Mouse (Mus musculus) right cerebral cortex, adult 2 months (tissue): ENCODE results near the gene Mdp1.

Experiments
- DNase-seq, 2 experiments: peaks; one replicate each; pipeline ENCODE4 v3.0.0; 2021 to 2022; ENCODE audit warnings: low spot score in 2 of 2

The Mdp1 gene

GRCm38 (mm10) chr14:55643060-55643907 is 17.0 kb downstream of the Mdp1 start, which contains the start of gene Tm9sf1:
Gene Tm9sf1 (minus strand): TSS chr14:55643806.
- DNase-seq: peak; percentile 85 to 92

GRCm38 (mm10) chr14:55642679-55643059 is 17.6 kb downstream of the Mdp1 start:
- DNase-seq: no peak

DNA sequence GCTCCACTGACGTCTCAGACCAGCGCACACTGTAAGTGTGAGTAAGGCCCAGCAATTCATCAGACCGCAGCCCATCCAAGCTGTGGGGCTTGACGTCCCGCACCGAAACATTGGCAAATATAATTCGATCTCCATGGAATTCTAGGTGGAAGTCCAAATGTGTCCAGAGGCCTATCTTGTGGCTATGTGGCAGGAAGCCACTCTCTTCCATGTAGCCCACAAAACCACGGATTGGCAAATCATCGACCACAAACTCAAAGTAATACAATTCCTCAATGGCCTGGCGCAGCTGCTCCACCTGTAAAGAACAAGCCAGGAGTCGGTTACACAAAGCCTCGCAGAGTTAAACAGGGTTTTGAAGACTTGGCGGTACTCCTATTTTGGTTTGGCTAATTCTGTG is 19.0 kb downstream of the Mdp1 start:
- DNase-seq: no peak

DNA sequence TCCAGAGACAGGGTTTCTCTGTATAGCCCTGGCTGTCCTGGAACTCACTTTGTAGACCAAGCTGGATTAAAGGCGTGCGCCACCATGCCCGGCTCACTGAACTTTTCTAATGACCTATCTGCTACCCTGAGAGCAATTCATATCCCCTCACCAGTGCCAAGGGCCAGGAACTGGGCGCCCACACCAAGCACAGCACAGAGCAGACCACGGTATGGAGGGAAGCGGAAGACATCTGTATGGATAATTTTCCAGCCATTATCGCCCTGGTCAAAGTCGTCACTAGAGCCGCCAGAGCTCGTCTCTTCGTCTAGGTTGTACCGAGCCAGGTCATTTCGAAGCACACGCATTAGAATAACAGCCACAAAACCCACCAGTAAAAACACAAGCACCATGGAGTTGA is 19.5 kb downstream of the Mdp1 start:
- no peak for DNase-seq

- DNase-seq: no peak
These were observed 22.5 kb downstream of the Mdp1 start, which contains the start of gene Gm49378 for GRCm38 (mm10) chr14:55637795-55638194. Gene Gm49378 (minus strand): TSS chr14:55637895.

DNA sequence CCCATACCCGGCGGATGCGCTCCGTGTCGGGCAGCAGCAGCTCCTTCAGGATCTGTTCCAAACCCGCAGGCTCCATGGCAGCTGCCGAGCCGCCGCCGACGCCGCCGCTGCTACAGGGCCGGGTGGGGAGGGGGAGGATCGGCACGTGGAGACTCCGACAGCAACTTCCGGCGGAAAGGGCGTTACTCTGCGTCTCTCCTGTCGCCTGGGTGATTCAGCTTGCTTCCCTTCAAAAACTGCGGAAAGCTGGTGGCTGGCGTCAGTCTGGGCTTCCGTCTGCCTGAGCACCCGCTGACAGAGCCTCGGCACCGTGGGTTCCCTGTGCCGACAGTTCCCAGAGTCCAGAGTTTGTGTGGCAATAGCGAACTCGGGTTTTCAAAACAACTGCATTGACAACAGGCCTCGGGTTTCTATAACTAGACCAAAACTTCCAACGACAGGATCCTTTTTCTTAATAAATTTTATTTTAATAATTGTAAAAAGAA is 24.7 kb downstream of the Mdp1 start, which contains the start of gene Ipo4:
Gene Ipo4, minus strand, starts transcription at position 435 of the 485 bp plus-strand sequence.
- DNase-seq: peak; percentile 88 to 89

- DNase-seq: peak in 1 of 2 experiments; percentile 31
These were observed 25.3 kb downstream of the Mdp1 start for GRCm38 (mm10) chr14:55634874-55635522.

DNA sequence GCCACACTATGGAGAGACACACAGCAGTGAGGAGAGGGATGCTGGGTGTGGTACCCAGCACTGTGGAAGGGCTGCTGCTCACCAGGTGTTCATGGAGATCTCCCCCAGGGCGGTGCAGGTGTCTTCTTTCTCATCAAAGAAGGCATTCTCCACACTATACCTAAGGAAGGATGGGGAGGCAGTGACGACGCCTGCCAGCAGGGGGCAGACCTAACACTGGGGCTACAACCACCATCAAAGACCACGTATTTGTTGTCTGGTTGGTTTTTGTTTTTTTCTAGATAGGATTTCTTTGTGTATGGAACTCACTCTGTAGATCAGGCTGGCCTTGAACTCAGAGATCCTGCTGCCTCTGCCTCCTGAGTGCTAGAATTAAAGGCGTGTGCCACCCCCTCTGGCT is 31.0 kb downstream of the Mdp1 start:
- peak; percentile 39 to 42 for DNase-seq

DNA sequence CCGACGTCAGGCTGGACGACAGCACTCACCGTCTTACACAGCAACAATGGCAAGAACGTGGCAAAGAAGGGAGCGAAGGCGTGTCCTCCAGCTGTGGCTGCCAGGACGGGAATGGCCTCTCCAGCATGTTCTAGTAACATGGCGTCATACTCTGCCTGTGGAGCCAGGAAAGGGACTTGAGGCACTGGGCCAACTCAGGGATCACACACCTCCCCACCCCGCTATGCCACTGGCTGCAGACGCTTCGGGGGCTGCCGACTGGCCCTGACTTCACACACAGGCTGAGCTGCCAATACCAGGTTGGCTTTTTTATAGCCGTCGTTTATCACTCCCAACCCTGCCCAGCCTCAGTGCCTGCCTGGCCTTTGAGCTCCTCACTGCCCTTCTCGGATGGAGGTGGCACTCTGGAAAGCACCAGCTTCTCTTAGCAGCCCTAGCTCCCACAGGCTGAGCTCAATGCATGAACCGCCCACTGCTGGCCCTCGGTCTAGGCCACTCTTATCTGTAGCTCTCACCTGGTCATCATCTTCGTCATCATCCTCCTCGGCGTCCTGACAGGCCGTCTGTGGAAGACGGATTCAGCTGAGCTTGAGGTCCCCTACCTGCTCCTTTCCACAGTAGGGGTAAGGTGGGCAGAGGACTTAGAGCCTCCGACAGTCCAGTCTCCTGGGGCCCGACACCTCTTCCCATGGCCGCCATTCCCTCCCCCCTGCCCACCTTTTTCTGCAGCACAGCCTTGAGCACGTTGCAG is 32.1 kb downstream of the Mdp1 start:
- no peak for DNase-seq

- DNase-seq: no peak
These were observed 41.7 kb downstream of the Mdp1 start for GRCm38 (mm10) chr14:55618486-55619195.

DNA sequence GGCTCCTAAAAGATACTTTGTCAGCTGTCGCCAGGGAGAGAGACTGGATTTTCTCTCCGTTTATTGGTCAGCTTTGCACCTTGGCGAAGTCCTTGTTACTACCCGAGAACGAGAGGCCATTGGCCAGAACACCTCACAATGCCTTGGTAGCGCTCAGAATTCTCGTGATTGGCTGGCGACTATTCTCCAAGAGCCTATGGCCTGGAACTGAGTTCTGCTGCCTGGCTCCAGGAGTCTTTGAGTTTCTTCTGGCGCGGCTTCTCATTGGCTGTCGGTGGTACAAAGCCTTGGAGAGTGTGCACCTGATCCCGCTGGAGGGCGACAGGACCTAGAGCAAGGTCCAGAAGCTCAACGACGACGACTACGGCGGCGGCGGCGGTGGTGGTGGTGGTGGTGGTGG is 42.5 kb downstream of the Mdp1 start, which contains the start of gene Rec8:
Gene Rec8, plus strand, starts transcription at position 216 of the 400 bp plus-strand sequence.
- no peak for DNase-seq

DNA sequence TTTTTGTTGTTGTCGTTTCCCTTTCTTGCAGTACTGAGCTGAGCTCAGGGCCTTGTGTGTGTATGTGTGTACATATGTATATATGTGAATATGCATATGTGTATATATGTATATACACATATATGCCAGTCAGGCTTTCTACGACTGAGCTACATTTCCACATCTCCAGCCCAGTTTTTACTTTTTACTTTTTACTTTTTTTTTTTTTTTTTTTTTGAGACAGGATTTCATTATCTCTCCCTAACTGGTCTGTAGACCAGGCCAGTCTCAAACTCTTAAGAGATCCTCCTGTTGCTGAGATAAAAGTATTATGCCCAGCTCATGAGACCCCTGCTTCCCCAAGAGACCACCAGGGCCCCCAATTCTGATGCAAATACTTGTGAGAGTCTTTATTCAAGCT is 43.5 kb downstream of the Mdp1 start:
- DNase-seq: no peak

- DNase-seq: no peak
These were observed 44.4 kb downstream of the Mdp1 start for GRCm38 (mm10) chr14:55615876-55616275.

DNA sequence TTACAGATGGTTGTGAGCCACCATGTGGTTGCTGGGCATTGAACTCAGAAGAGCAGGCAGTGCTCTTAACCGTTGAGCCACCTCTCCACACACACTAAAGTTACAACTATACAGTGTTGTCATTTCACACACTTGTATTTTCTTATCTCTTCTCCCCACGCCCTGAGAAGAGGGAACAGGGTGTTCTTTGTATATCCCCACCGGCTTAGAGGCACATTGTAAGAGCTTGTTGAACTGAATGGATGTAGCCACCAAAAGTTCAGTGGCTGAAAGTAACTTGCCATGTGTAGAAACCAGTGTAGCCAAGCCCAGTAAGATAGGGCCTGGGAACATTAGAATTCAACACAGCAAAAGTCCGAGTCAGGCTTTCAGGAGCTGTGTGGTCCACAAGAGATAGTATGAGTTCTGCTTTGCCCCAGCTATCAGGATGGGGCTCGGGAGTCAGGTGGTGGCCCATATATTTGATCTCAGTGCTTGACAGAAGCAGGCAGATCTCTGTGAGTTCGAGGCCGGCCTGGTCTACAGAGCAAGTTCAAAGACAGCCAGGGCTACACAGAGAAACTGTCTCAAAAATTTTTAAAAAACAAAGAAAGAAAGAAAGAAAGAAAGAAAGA is 45.6 kb downstream of the Mdp1 start:
- DNase-seq: no peak

- DNase-seq: no peak
These were observed 47.0 kb downstream of the Mdp1 start for GRCm38 (mm10) chr14:55613346-55613745.

- DNase-seq: no peak
These were observed 52.0 kb downstream of the Mdp1 start for GRCm38 (mm10) chr14:55608339-55608738.
